Comparison of ENCODE assay signal across 9 mouse cellular contexts in genomic region chr5:113014808-113015235, GRCm38 (mm10). TPM values are rescaled to one million over a fixed set of nuclear protein-coding genes. Genes with fewer than 3 reads are reported as not detected.
DNase-seq lines count a peak whose midpoint lies in the region; ATAC-seq and TF ChIP-seq lines count a peak whose summit lies in the region.
"Had no signal": no experiment of that assay in that cellular context is flagged by ENCODE, and none has a peak within 500 bp of the region (broad histone marks: within the 10 kb centered on the region; RNA-seq: fewer than 3 reads in every experiment).

No protein-coding gene starts in this region.

- peak overlapping the region; percentile 77 for H3K4me2 ChIP-seq in forebrain, postnatal 0 days (ENCODE audit: low read depth)
- peak overlapping the region; percentile 74 for H3K4me2 ChIP-seq in intestine, embryonic 15.5 days (replicated peaks)
- peak overlapping the region; percentile 55 for H3K4me2 ChIP-seq in liver, embryonic 14.5 days (ENCODE audit: low read depth)
- H3K4me2 ChIP-seq in neural tube, embryonic 14.5 days (ENCODE audit: low read depth, low read length): peak overlapping the region; percentile 62

- H3K36me3 ChIP-seq in forebrain, postnatal 0 days (ENCODE audit: insufficient read depth): no peaks in the 10 kb centered on the region
- H3K36me3 ChIP-seq in intestine, embryonic 15.5 days: no peaks in the 10 kb centered on the region
- no peaks in the 10 kb centered on the region for H3K36me3 ChIP-seq in liver, embryonic 14.5 days (replicated peaks; ENCODE audit: control insufficient read depth, insufficient read depth, low read depth)
- H3K36me3 ChIP-seq in neural tube, embryonic 14.5 days (ENCODE audit: control insufficient read depth, insufficient read depth, low read length): no peaks in the 10 kb centered on the region

- H3K4me1 ChIP-seq in cerebellum, adult 2 months (ENCODE audit: control insufficient read depth, insufficient read depth, low read length): peaks cover 39% of the 10 kb centered on the region
- peaks cover 3% of the 10 kb centered on the region for H3K4me1 ChIP-seq in forebrain, postnatal 0 days (ENCODE audit: insufficient read depth)
- H3K4me1 ChIP-seq in intestine, embryonic 15.5 days (replicated peaks): peaks cover 13% of the 10 kb centered on the region
- H3K4me1 ChIP-seq in liver, embryonic 14.5 days (replicated peaks; ENCODE audit: control insufficient read depth in 2 of 2, insufficient read depth in 2 of 2, low read length in 1 of 2): peaks cover 0 to 16% of the 10 kb centered on the region in 2 experiments; a peak in 2 of 4 replicates
- peaks cover 8% of the 10 kb centered on the region; the same call in 1 of the 2 replicates for H3K4me1 ChIP-seq in neural tube, embryonic 14.5 days (ENCODE audit: control insufficient read depth, insufficient read depth, low read length)

- DNase-seq in layer of hippocampus, adult 11-12 months (ENCODE audit: low spot score): peak; percentile 45
- DNase-seq in layer of hippocampus, adult 9-11 months: no peak
- peak; percentile 70 to 78 for DNase-seq in cerebellum, adult 2 months
- DNase-seq in forebrain, postnatal 0 days: peak; percentile 37
- no peak for DNase-seq in liver, embryonic 14.5 days (ENCODE audit: low read depth in 3 of 3, low spot score in 3 of 3)
- DNase-seq in spleen, postnatal 10 days (ENCODE audit: low spot score in 2 of 2): no peak

- WGBS in cerebellum, adult 2 months: 2% methylated on average over 14 of the region's 14 CpGs
- 4% methylated on average over 14 of the region's 14 CpGs for WGBS in forebrain, postnatal 0 days
- 2% methylated on average over 14 of the region's 14 CpGs for WGBS in intestine, embryonic 15.5 days
- WGBS in liver, embryonic 14.5 days (ENCODE audit: insufficient replicate concordance): 5% methylated on average over 14 of the region's 14 CpGs
- WGBS in neural tube, embryonic 14.5 days: 3% methylated on average over 13 of the region's 14 CpGs

- H3K4me3 ChIP-seq in cerebellum, adult 2 months (replicated peaks; ENCODE audit: insufficient read depth, low read depth, low read length): peak overlapping the region; percentile 85
- H3K4me3 ChIP-seq in forebrain, postnatal 0 days (ENCODE audit: low read depth, low read length): peak overlapping the region; percentile 66
- H3K4me3 ChIP-seq in intestine, embryonic 15.5 days (replicated peaks): peak overlapping the region; percentile 68
- H3K4me3 ChIP-seq in liver, embryonic 14.5 days (ENCODE audit: insufficient read depth in 1 of 2, low read depth in 2 of 2, low read length in 2 of 2): peak overlapping the region; percentile 38 to 53
- H3K4me3 ChIP-seq in neural tube, embryonic 14.5 days (ENCODE audit: low read depth, low read length): peak overlapping the region; percentile 54

- H3K27me3 ChIP-seq in cerebellum, adult 2 months (ENCODE audit: control insufficient read depth, insufficient read depth, low read length): no peaks in the 10 kb centered on the region
- H3K27me3 ChIP-seq in forebrain, postnatal 0 days (ENCODE audit: insufficient read depth, low read length): no peaks in the 10 kb centered on the region
- H3K27me3 ChIP-seq in intestine, embryonic 15.5 days (replicated peaks): no peaks in the 10 kb centered on the region
- no peaks in the 10 kb centered on the region; the same call in 1 of the 2 replicates for H3K27me3 ChIP-seq in liver, embryonic 14.5 days (ENCODE audit: control insufficient read depth, insufficient read depth, low read length)
- no peaks in the 10 kb centered on the region for H3K27me3 ChIP-seq in neural tube, embryonic 14.5 days (ENCODE audit: control insufficient read depth, insufficient read depth, low read length)

- TF ChIP-seq EP300 in liver, embryonic 14.5 days (IDR thresholded peaks at IDR 0.05; ENCODE audit: low read depth): no peak

- TF ChIP-seq CTCF in cerebellum, adult 2 months (IDR thresholded peaks at IDR 0.05; ENCODE audit: borderline replicate concordance, insufficient read depth, low read depth, low read length): no peak
- TF ChIP-seq CTCF in forebrain, postnatal 0 days (IDR thresholded peaks at IDR 0.05; ENCODE audit: low read depth): no peak
- no peak for TF ChIP-seq CTCF in liver, embryonic 14.5 days (IDR thresholded peaks at IDR 0.05; ENCODE audit: low read depth)

- H3K9ac ChIP-seq in forebrain, postnatal 0 days: peak overlapping the region; percentile 76
- peak overlapping the region; percentile 71 for H3K9ac ChIP-seq in intestine, embryonic 15.5 days
- H3K9ac ChIP-seq in liver, embryonic 14.5 days (replicated peaks): no peak overlapping the region
- peak overlapping the region; percentile 79 for H3K9ac ChIP-seq in neural tube, embryonic 14.5 days (replicated peaks; ENCODE audit: low read depth, low read length)

- no peak for TF ChIP-seq POLR2A in cerebellum, adult 2 months (IDR thresholded peaks at IDR 0.05; ENCODE audit: borderline replicate concordance, insufficient read depth, low read length)

- H3K27ac ChIP-seq in cerebellum, adult 2 months (ENCODE audit: insufficient read depth, low read length): 0 out of 2 replicates have a peak overlapping the region, but pooled peaks have one; percentile 20
- peak overlapping the region; percentile 15; the same call in 1 of the 2 replicates for H3K27ac ChIP-seq in forebrain, postnatal 0 days (ENCODE audit: low read depth, low read length)
- peak overlapping the region; percentile 66; the same call in 1 of the 2 replicates for H3K27ac ChIP-seq in intestine, embryonic 15.5 days
- H3K27ac ChIP-seq in liver, embryonic 14.5 days: no peak overlapping the region
- 0 out of 2 replicates have a peak overlapping the region, but pooled peaks have one; percentile 16 for H3K27ac ChIP-seq in neural tube, embryonic 14.5 days (ENCODE audit: low read depth, low read length)

- H3K9me3 ChIP-seq in forebrain, postnatal 0 days (ENCODE audit: low read length): no peaks in the 10 kb centered on the region
- no peaks in the 10 kb centered on the region for H3K9me3 ChIP-seq in intestine, embryonic 15.5 days
- H3K9me3 ChIP-seq in liver, embryonic 14.5 days (ENCODE audit: control insufficient read depth, low read length): no peaks in the 10 kb centered on the region
- H3K9me3 ChIP-seq in neural tube, embryonic 14.5 days (ENCODE audit: control insufficient read depth, low read length): no peaks in the 10 kb centered on the region

- ATAC-seq in forebrain, postnatal 0 days: peak; percentile 38
- no peak; the same call in none of the 2 replicates for ATAC-seq in intestine, embryonic 15.5 days
- no peak for ATAC-seq in liver, embryonic 14.5 days (ENCODE audit: insufficient read depth)
- peak; percentile 42; the same call in 1 of the 2 replicates for ATAC-seq in neural tube, embryonic 14.5 days (ENCODE audit: low read depth)

RNA-seq across cellular contexts. Expression of gene Grk3, which starts 0.8 kb away (rescaled TPM):
- polyA plus RNA-seq in cerebellum, adult 2 months (2012; rRNA removed): 58.0 and 66.0 TPM in 2 replicates
- total RNA-seq in forebrain, postnatal 0 days (2014; rRNA removed): 49.7 and 56.3 TPM in 2 replicates
- polyA plus RNA-seq in forebrain, postnatal 0 days (2015; fragmentation: Nextera tagmentation; extraction: Ambion mirVana): 5.9 and 12.3 TPM in 2 replicates
- polyA plus RNA-seq in intestine, embryonic 15.5 days (2015; fragmentation: Nextera tagmentation; extraction: Ambion mirVana): 13.0 and 13.4 TPM in 2 replicates
- polyA plus RNA-seq in liver, embryonic 14.5 days (2012; rRNA removed): 1.7 and 2.0 TPM in 2 replicates
- polyA plus RNA-seq in liver, embryonic 14.5 days (2014; fragmentation: Nextera tagmentation; extraction: Ambion mirVana): 0.73 and 1.4 TPM in 2 replicates
- 17.4 and 26.6 TPM in 2 replicates for polyA plus RNA-seq in neural tube, embryonic 14.5 days (2014; fragmentation: Nextera tagmentation; extraction: Ambion mirVana)

RNA-seq across cellular contexts. Expression of gene Crybb2, which starts 55.1 kb away (rescaled TPM):
- not detected in 2 replicates for polyA plus RNA-seq in cerebellum, adult 2 months (2012; rRNA removed)
- not detected in 2 replicates for total RNA-seq in forebrain, postnatal 0 days (2014; rRNA removed)
- not detected in 2 replicates for polyA plus RNA-seq in forebrain, postnatal 0 days (2015; fragmentation: Nextera tagmentation; extraction: Ambion mirVana)
- not detected in 2 replicates for polyA plus RNA-seq in intestine, embryonic 15.5 days (2015; fragmentation: Nextera tagmentation; extraction: Ambion mirVana)
- not detected in 2 replicates for polyA plus RNA-seq in liver, embryonic 14.5 days (2012; rRNA removed)
- polyA plus RNA-seq in liver, embryonic 14.5 days (2014; fragmentation: Nextera tagmentation; extraction: Ambion mirVana): not detected in 2 replicates
- polyA plus RNA-seq in neural tube, embryonic 14.5 days (2014; fragmentation: Nextera tagmentation; extraction: Ambion mirVana): not detected in 2 replicates
- total RNA-seq: hematopoietic stem cell, adult 5-6 weeks had no signal

Comparison
In these comparisons a context has a peak if more than half of its experiments do, and no peak if none do; other contexts are left out.
1. DNase-seq: peak in layer of hippocampus, adult 11-12 months (single experiment), cerebellum, adult 2 months (2 of 2) and forebrain, postnatal 0 days (single experiment); none in layer of hippocampus, adult 9-11 months (single experiment), liver, embryonic 14.5 days (0 of 3) and spleen, postnatal 10 days (0 of 2).
2. ATAC-seq: peak in forebrain, postnatal 0 days (single experiment) and neural tube, embryonic 14.5 days (single experiment); none in intestine, embryonic 15.5 days (single experiment) and liver, embryonic 14.5 days (single experiment).
3. Peak in every context shown above with its lines, with median percentiles within 50 percentile points of each other: H3K4me3 ChIP-seq and H3K4me2 ChIP-seq.